Mouse (Mus musculus) embryo, embryonic 10.5 days (tissue): ENCODE data around the gene Sfta2.

Experiments
- DNase-seq: peaks from one replicate; pipeline ENCODE4 v3.0.0-alpha.2; 2015; ENCODE audit warnings: low spot score

The Sfta2 gene

DNA sequence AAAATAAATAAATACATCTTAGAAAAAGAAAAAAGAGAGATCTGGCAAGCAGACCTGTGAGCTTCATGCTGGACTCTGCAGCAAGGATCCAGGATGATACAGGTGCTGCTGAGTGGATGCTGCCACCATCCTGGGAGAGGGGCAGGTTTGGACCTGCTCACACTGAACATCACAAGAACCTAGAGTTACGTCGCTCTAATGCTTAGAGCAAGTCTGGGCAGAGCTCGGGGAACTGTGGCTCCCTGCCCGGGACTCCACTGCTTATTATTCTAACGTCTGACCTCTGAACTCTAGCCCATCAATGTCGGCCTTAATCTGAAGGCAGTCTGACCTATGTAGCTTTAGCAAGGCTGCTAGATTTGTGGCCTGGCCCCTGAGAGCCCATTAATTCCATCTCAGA, 79.2 kb downstream of the Sfta2 start:
- DNase-seq, result peak; percentile 64

GRCm38 (mm10) chr17:35681986-35682385, 80.6 kb downstream of the Sfta2 start:
- DNase-seq, result no peak

- DNase-seq, result peak; percentile 47
Observed at GRCm38 (mm10) chr17:35685061-35685460, 83.7 kb downstream of the Sfta2 start.

- DNase-seq, result no peak
Observed at GRCm38 (mm10) chr17:35688347-35689175, 87.2 kb downstream of the Sfta2 start.

DNA sequence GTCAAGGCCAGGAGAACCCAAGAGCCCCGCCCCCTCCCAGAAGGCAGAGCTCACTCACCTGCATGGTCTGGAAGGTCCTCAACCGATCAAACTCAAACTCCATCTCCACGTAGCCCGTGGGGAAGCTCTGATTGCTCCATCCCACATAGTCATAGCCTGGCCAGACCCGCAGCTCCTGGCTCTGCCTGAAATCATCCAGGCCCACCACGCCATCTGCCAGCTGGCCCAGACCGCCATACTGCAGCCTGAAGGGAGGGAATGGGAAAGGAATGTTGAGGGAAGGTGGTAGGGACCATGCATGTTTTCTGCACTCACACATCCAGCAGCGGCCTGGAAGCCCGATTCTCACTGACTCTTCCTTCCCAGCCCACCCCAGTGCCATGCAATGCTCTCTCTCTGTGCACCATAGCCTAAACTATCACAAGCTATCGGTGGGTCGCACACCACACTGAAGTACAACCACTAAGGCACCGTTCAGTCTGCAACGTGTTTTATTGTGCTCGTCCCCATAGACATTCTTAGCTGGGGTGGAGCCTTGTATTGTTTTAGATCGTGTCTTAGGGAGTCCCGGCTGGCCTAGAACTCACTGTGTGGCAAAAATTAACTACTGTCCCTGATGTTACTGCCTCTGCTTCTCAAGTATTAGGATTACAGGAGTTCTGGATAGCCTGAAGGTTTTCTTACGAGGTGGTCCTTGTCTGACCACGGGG, 88.7 kb downstream of the Sfta2 start:
- DNase-seq, result no peak

GRCm38 (mm10) chr17:35691811-35692210, 90.5 kb downstream of the Sfta2 start:
- no peak for DNase-seq

GRCm38 (mm10) chr17:35692368-35692767, 91.0 kb downstream of the Sfta2 start:
- no peak for DNase-seq

- DNase-seq, result no peak
Observed at GRCm38 (mm10) chr17:35693906-35694305, 92.6 kb downstream of the Sfta2 start.

DNA sequence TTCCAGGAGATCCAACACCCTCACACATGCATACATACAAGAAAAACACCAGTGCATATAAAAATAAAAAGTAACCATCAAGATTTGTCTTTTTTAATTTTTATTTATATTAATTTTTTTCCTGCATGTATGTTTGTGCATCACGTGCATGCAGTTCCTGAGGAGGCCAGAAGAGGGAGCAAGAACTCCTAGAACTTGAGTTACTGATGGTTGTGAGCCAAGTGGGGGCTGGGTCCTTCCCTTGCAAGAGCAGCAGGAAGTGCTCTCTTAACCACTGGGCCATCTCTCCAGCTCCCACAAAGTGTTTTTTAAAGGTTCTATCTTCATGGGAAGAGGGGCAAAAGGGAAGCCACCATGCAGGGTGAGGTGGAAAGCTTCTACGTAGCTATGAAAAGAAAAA, 93.9 kb downstream of the Sfta2 start:
- DNase-seq, result peak; percentile 53

- no peak for DNase-seq
Observed at GRCm38 (mm10) chr17:35696691-35697090, 95.3 kb downstream of the Sfta2 start.

DNA sequence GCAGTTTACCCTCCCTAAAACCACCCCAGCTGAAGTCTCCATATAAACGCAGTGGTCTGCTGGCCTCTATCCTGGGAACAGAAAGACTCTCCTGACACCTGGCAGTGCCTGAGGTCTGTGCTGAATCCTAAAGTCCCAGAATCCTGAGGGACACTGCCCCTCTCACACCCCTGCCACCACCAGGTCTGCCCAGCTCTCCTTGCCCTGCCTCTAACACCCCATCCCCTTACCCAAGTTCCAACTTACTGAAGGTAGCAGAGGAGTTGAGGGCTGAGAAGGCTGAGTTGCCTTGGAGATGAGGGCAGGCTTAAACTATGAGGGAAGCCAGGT, 96.0 kb downstream of the Sfta2 start:
- no peak for DNase-seq

DNA sequence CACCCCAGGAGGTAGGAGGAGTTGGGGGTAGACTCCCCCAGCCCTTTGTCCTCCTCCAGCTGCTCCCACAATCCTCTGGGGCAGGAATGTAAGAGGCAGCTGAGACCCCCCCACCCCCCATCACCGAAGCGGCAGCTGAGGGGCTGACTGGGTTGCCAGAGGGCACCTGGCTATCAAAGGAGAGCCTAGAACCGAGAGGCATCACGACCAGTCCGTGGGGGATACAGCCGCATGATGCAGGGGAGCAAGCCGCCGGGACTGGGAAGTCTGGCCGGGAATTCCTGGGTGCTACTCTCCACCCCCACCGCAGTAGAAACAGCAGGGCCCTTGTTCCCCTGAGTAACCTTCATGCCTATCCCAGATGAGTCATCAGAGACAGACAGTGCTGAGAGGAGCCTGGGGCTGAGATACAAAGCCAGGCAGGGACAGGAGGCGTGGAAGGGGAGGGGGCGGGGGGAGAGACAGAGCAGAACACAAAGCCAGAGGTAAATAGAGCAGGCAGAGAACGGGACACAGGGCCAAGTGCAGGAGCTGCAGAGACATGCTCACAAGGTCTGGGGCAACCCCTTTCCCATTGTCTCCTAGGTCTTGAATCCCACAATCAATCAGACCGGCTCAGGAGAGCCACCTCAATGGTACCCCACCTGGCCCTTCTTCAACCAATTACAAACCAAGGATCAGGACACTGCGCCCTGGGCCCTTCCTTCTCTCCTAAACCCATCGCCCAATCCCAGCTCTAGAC, 96.6 kb downstream of the Sfta2 start:
- DNase-seq, result peak; percentile 77

- no peak for DNase-seq
Observed at GRCm38 (mm10) chr17:35698501-35698883, 97.1 kb downstream of the Sfta2 start.

DNA sequence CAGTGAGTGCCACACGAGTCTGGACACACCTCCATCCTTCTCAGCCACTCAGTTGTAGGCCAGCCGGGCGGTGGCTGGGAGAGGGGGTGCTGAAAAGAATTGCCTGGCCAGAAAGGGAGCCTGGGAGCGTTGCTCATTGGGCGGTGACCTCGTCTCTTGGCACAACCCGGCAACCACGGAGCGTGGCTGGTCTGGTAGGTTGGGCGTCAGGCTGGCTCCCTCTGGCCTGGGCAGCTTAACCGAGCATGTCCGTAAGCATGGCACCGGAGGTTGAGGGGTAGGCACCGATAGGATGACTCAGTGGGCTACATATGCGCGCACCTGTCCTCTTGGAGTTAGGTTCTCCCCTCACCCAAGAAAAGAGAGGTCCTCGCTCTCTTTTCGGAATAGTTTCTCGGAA, 98.6 kb downstream of the Sfta2 start:
- DNase-seq, result peak; percentile 55
